Mouse (Mus musculus): ENCODE results near the gene Pmf1.
A peak's percentile ranks its signal among the peaks of the same experiment; 100 is the strongest.

DNA sequence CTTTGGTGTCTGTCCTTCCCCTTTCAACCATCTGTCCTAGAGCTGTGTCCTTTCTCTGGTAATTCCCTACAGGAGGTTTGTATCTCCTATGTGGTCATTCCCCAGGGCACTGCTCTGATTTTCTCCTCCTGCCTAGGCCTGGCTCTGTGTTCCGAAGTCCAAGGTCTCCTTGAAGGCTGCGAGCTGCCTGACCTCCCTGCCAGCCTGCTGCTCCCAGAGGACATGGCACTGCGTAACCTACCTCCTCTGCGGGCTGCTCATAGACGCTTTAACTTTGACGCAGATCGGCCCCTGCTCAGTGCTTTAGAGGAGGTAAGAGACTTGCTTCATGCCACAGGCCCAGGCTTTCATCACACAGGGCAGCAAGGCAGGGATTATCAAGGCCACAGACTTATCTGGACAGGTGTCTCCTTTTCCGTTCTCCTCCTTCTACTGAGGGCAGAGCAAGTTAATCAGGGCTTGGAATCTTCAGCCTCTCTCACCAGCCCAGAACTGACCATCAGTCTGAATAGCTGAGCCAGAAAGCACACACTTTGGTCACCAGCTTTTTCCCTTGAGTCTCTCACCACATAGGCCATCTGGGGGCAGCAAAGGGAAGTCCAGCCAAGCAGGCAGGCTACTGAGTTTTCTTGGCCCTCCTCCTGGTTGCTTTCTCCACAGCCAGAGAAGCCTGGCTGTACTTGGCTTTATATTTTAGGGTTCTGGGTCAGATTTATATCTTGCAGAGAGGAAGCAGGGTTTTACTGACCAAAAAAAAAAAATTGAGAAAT is 55.5 kb downstream of the Pmf1 start:
- TF ChIP-seq CTCF (IDR thresholded peaks at IDR 0.05; ENCODE audit: low read depth, low read length) (peak; percentile 18), EP300 (IDR thresholded peaks at IDR 0.05; ENCODE audit: insufficient read depth, low read depth, low read length) (no peak), POLR2A (IDR thresholded peaks at IDR 0.05; ENCODE audit: insufficient read depth, low read length) (no peak)

Measured in ES-Bruce4 (cell line).